In genomic region chr15:51673483-51673882, GRCm38 (mm10) we compare ENCODE assay signal across 24 mouse cellular contexts.
DNase-seq lines count a peak whose midpoint lies in the region; ATAC-seq lines count a peak whose summit lies in the region.
"Had no signal": no experiment of that assay in that cellular context is flagged by ENCODE, and none has a peak within 500 bp of the region (broad histone marks: within the 10 kb centered on the region; RNA-seq: fewer than 3 reads in every experiment).

No protein-coding gene starts in this region.

- DNase-seq in 3T3-L1 (ENCODE audit: low read depth, low spot score) (peak; percentile 10), 416B (ENCODE audit: low read depth) (peak; percentile 34), NIH3T3 (ENCODE audit: low read depth) (peak; percentile 9)
- DNase-seq in limb, embryonic 10.5 days (ENCODE audit: low spot score), result no peak
- DNase-seq in lung, adult 18-20 months, result no peak
- no peak for DNase-seq in frontal cortex, adult 2 months (ENCODE audit: extremely low spot score in 1 of 2, low spot score in 1 of 2)
- DNase-seq: adrenal gland, postnatal 14 days; cerebellum, adult 9-11 months; gastrocnemius, postnatal 14 days; heart, adult 2 months; heart, postnatal 14 days; kidney, postnatal 25 days; lung, postnatal 10 days; midbrain, embryonic 14.5 days; retina, postnatal 1 day; right cerebral cortex, postnatal 25 days; spleen, adult 18-20 months had no signal

- peaks cover 22% of the 10 kb centered on the region for H3K4me1 ChIP-seq in limb, embryonic 10.5 days
- H3K4me1 ChIP-seq in hindbrain, embryonic 16.5 days (ENCODE audit: control insufficient read depth, insufficient read depth, low read depth, low read length), result no peaks in the 10 kb centered on the region

- H3K4me2 ChIP-seq in hindbrain, embryonic 16.5 days (ENCODE audit: low read length), result no peak overlapping the region
- H3K4me2 ChIP-seq: embryonic facial prominence, embryonic 12.5 days; heart, embryonic 13.5 days; hindbrain, embryonic 14.5 days had no signal

- no peaks in the 10 kb centered on the region for H3K27me3 ChIP-seq in limb, embryonic 10.5 days (ENCODE audit: low read depth, poor library complexity, severe bottlenecking)
- no peaks in the 10 kb centered on the region for H3K27me3 ChIP-seq in hindbrain, embryonic 16.5 days (replicated peaks; ENCODE audit: control insufficient read depth, insufficient read depth, low read length)
- H3K27me3 ChIP-seq: embryonic facial prominence, embryonic 12.5 days had no signal

- ATAC-seq in hindbrain, embryonic 16.5 days, result no peak
- ATAC-seq: forebrain, embryonic 14.5 days; intestine, embryonic 16.5 days had no signal

- no peaks in the 10 kb centered on the region for H3K36me3 ChIP-seq in limb, embryonic 10.5 days
- no peaks in the 10 kb centered on the region for H3K36me3 ChIP-seq in hindbrain, embryonic 16.5 days (ENCODE audit: control insufficient read depth, insufficient read depth, low read length)
- H3K36me3 ChIP-seq: embryonic facial prominence, embryonic 12.5 days; heart, embryonic 13.5 days had no signal

- H3K27ac ChIP-seq in limb, embryonic 10.5 days, result peak overlapping the region; percentile 46; the same call in 1 of the 2 replicates
- H3K27ac ChIP-seq in hindbrain, embryonic 16.5 days (ENCODE audit: low read depth, low read length), result no peak overlapping the region
- H3K27ac ChIP-seq: embryonic facial prominence, embryonic 12.5 days; heart, adult 2 months; heart, embryonic 13.5 days; hindbrain, embryonic 14.5 days; layer of hippocampus, adult 2 months had no signal

- no peaks in the 10 kb centered on the region for H3K9me3 ChIP-seq in limb, embryonic 10.5 days (replicated peaks)
- H3K9me3 ChIP-seq in hindbrain, embryonic 16.5 days (ENCODE audit: control insufficient read depth, low read length), result no peaks in the 10 kb centered on the region; the same call in 1 of the 2 replicates
- H3K9me3 ChIP-seq: embryonic facial prominence, embryonic 12.5 days; heart, embryonic 13.5 days had no signal

- no peak overlapping the region for H3K4me3 ChIP-seq in limb, embryonic 10.5 days
- no peak overlapping the region for H3K4me3 ChIP-seq in hindbrain, embryonic 16.5 days (ENCODE audit: low read length)
- H3K4me3 ChIP-seq: embryonic facial prominence, embryonic 12.5 days; heart, adult 2 months; heart, embryonic 13.5 days; layer of hippocampus, adult 2 months had no signal

- 58% methylated on average over 1 of the region's 1 CpGs for WGBS in limb, embryonic 10.5 days
- 48% methylated on average over 1 of the region's 1 CpGs for WGBS in hindbrain, embryonic 16.5 days

- H3K9ac ChIP-seq in hindbrain, embryonic 16.5 days (ENCODE audit: low read depth, low read length), result no peak overlapping the region
- H3K9ac ChIP-seq: embryonic facial prominence, embryonic 12.5 days; heart, embryonic 13.5 days; hindbrain, embryonic 14.5 days had no signal

Comparison
In these comparisons a context has a peak if more than half of its experiments do, and no peak if none do; other contexts are left out.
1. DNase-seq: peak in 3T3-L1 (single experiment), 416B (single experiment) and NIH3T3 (single experiment); none in limb, embryonic 10.5 days (single experiment), lung, adult 18-20 months (0 of 2) and frontal cortex, adult 2 months (0 of 2).